Mouse (Mus musculus) small intestine, adult 2 months (tissue): ENCODE measurements around the gene Sphk1.

Source experiments
- CTCF ChIP-seq: fragments of 200-500 bp; IDR thresholded peaks from 2 replicates; pipeline ENCODE4 v1.5.1; 2012; ENCODE audit warnings: low read depth, mild to moderate bottlenecking, control low read depth, inconsistent platforms, low read length, moderate library complexity, mixed read lengths; ENCODE audit not compliant: insufficient replicate concordance, insufficient read length; ENCODE audit errors: extremely low read depth
- POLR2A ChIP-seq: fragments of 200-500 bp; IDR thresholded peaks from 2 replicates; pipeline ENCODE4 v1.6.1; 2012; ENCODE audit warnings: low read depth, mild to moderate bottlenecking, control low read depth, inconsistent platforms, low read length, moderate library complexity

DNA sequence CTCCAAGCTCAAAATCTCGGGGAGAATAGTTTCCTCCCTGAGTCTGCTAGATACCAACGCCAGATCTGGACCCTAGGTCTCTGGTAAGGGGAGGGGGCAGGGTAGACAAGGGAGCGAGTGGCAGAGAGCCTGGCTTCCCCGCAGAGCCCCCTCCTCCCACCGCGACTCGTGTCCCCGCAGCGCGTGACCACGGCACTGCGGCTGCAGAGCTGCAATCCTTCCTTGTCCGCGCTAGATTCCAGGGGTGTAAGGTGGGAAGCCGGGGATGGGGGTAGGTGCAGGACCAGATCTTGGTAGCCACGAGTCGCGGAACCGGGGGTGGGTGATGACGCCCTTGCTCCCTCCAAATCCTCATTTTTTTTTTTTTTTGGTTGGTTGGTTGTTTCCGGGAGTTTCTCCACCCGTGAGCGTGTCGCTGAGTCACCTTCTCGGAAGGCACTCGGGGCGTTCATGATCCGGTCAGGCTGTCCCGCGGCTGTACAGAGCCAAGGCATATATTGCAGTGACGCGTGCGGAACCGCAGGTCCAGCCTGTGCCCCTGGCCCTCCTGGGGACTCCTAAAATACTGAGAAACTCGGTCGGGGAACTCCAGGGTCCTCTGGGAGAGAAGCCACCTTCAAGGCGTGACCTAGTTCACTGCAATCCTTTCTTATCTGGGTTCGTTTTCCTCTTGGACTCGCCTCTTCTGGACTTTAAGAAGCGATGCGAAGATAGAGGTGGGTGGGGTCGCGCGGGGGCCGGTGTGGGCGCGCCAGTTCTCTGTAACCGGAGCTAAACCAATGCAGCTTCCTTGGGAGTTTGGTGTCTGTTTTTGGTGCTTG, 856 bp downstream of the Sphk1 start:
- TF ChIP-seq CTCF (no peak), POLR2A (no peak)
